Mouse (Mus musculus) spleen, postnatal 0 days (tissue): ENCODE data around the gene Zfp668. TPM values are rescaled to one million over a fixed set of nuclear protein-coding genes. Genes with fewer than 3 reads are reported as not detected.

Experiments
- polyA plus RNA-seq: library from polyadenylated mRNA; unstranded; fragments of >200 nt; fragmentation: Nextera tagmentation; extraction: Ambion mirVana; gene quantifications from 2 replicates; pipeline ENCODE4 v1.2.1, GENCODE M21; 2015

The Zfp668 gene
- 10.2 and 10.5 TPM in 2 replicates for polyA plus RNA-seq

GRCm38 (mm10) chr7:127876467-127877348 is at the start of gene Zfp668:
Zfp668 (minus strand) TSS chr7:127876828.

GRCm38 (mm10) chr7:127912190-127912871 is 35.7 kb upstream of the Zfp668 start, which contains the start of gene Kat8:
Kat8 (plus strand) TSS chr7:127912516.

GRCm38 (mm10) chr7:127903971-127904796 is 27.6 kb upstream of the Zfp668 start, which contains the start of gene Bckdk:
Bckdk (plus strand) TSS chr7:127904082.

DNA sequence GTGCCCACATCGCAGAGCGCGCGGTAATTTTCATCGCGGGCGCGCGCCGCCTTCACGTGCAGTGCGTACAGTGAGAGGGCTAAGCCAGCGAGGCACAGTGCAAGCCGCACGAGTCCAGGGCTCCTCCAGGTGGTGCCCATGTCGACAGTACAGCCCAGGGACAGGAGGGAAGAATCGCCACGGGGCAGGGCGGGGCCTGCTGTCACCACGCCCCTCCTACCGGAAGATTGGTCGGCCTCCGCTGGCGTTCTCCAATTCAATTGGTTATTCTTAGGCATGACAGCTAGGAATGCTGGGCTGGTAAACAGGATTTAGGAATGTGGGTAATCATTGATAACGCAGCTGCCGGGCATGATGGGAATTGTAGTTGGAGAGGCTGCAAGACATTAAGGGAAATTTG is 18.8 kb upstream of the Zfp668 start, which contains the start of the genes Gm21974 and Vkorc1:
Gene Gm21974, minus strand, starts transcription at position 13 of the 400 bp plus-strand sequence.
Gene Vkorc1, minus strand, starts transcription at position 176 of the 400 bp plus-strand sequence.

DNA sequence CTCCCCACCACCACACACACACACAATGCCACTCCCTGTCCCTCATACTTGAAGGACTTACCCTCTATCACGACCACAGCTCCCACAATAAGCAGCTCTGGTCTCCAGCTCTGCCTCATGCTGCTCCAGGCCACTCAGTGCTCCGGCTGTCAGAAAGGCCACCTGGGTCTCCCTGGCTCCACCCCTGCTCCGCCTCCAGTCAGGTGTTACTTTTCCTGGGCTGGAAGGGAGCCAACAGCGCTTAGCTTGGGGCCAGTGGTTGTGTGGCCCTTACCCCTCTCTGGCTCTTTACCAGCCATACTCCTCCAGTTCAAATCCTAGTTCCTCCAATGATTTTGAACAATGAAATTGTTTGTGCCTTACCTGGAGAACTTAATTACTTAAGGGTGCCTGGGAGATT is 14.2 kb upstream of the Zfp668 start, which contains the start of gene Prss53:
Gene Prss53, minus strand, starts transcription at position 173 of the 400 bp plus-strand sequence.

DNA sequence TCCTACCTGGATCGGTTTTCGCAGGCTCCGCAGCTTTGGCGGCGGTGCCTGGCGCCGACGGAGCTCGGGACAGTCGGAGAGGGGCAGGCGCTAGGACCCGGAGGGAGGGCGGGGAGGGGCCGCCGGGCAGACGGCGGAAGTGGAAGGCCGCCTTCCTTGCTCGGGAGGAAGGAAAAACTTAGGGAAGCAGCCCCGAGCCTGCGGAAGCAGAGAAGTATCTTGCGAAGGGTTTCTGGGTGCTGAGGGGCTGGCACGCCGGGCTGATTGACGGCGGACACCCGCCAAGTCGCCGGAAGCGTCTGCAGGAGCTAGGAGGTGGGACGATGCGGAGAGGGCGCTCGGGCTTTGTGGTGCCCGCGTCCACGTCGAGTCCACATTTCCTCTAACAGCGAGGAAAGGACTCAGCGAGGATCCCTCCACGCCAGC is 574 bp downstream of the Zfp668 start, which contains the start of gene Zfp646:
Gene Zfp646, plus strand, starts transcription at position 181 of the 426 bp plus-strand sequence.

GRCm38 (mm10) chr7:127824176-127824871 is 52.3 kb downstream of the Zfp668 start, which contains the start of the genes Stx4a and Stx1b:
Stx4a (plus strand) TSS chr7:127824294.
Stx1b (minus strand) TSS chr7:127824549.

Other genes with a start within 250 kb of the Zfp668 start
- gene Bcl7c, start 167.9 kb downstream of the Zfp668 start, polyA plus RNA-seq, result 27.9 and 29.8 TPM in 2 replicates
- 2.5 and 3.2 TPM in 2 replicates for gene Ctf1, start 164.1 kb downstream of the Zfp668 start, polyA plus RNA-seq
- gene Ctf2, start 144.7 kb downstream of the Zfp668 start, polyA plus RNA-seq, result 0.15 and 0.26 TPM in 2 replicates
- 4.8 and 4.9 TPM in 2 replicates for gene Fbxl19, start 132.3 kb downstream of the Zfp668 start, polyA plus RNA-seq
- gene Orai3, start 107.0 kb downstream of the Zfp668 start, polyA plus RNA-seq, result 14.0 and 17.9 TPM in 2 replicates
- gene Setd1a, start 100.2 kb downstream of the Zfp668 start, polyA plus RNA-seq, result 13.0 and 14.9 TPM in 2 replicates
- not detected in 2 replicates for gene Gm49388, start 91.2 kb downstream of the Zfp668 start, polyA plus RNA-seq
- gene Hsd3b7, start 76.2 kb downstream of the Zfp668 start, polyA plus RNA-seq, result 15.4 and 17.9 TPM in 2 replicates
- 31.5 and 36.4 TPM in 2 replicates for gene Stx4a, start 52.5 kb downstream of the Zfp668 start, polyA plus RNA-seq
- gene Stx1b, start 52.3 kb downstream of the Zfp668 start, polyA plus RNA-seq, result 0.32 and 0.75 TPM in 2 replicates
- gene Zfp646, start 607 bp downstream of the Zfp668 start, polyA plus RNA-seq, result 5.7 and 5.9 TPM in 2 replicates
- 0.21 and 0.31 TPM in 2 replicates for gene Prss53, start 14.1 kb upstream of the Zfp668 start, polyA plus RNA-seq
- not detected in 2 replicates for gene Gm21974, start 18.6 kb upstream of the Zfp668 start, polyA plus RNA-seq
- gene Vkorc1, start 18.8 kb upstream of the Zfp668 start, polyA plus RNA-seq, result 66.3 and 74.3 TPM in 2 replicates
- 70.9 and 73.8 TPM in 2 replicates for gene Bckdk, start 27.3 kb upstream of the Zfp668 start, polyA plus RNA-seq
- 19.3 and 20.4 TPM in 2 replicates for gene Kat8, start 35.7 kb upstream of the Zfp668 start, polyA plus RNA-seq
- 0.52 and 0.64 TPM in 2 replicates for gene Prss8, start 53.3 kb upstream of the Zfp668 start, polyA plus RNA-seq
- gene Prss36, start 69.9 kb upstream of the Zfp668 start, polyA plus RNA-seq, result 1.9 TPM in 2 replicates
- 194 and 202 TPM in 2 replicates for gene Fus, start 90.6 kb upstream of the Zfp668 start, polyA plus RNA-seq
- 59.4 and 76.0 TPM in 2 replicates for gene Pycard, start 117.0 kb upstream of the Zfp668 start, polyA plus RNA-seq
- not detected in 2 replicates for gene Trim72, start 127.1 kb upstream of the Zfp668 start, polyA plus RNA-seq
- gene Itgam, start 185.8 kb upstream of the Zfp668 start, polyA plus RNA-seq, result 18.0 and 24.5 TPM in 2 replicates
- gene Gm49368, start 185.9 kb upstream of the Zfp668 start, polyA plus RNA-seq, result 0.92 and 0.96 TPM in 2 replicates